Mouse (Mus musculus) spleen, adult 2 months (tissue): ENCODE measurements around the gene Gm49354. TPM values are rescaled to one million over a fixed set of nuclear protein-coding genes. Genes with fewer than 3 reads are reported as not detected.
A peak's percentile ranks its signal among the peaks of the same experiment; 100 is the strongest.

Experiments used
- DNase-seq, 2 experiments: peaks; one replicate each; pipeline versions ENCODE4 v3.0.0 to v3.0.0-alpha.2; 2012 to 2021; ENCODE audit warnings: low spot score in 2 of 2, low read depth in 1 of 2
- H3K27ac ChIP-seq: fragments of 200-500 bp; 2 replicates; pipeline ENCODE4 v1.5.1; 2012; ENCODE audit warnings: low read length, inconsistent platforms; ENCODE audit not compliant: insufficient read depth
- H3K27me3 ChIP-seq: fragments of 200-500 bp; 2 replicates; pipeline ENCODE4 v1.6.1; 2012; ENCODE audit warnings: mild to moderate bottlenecking, moderate library complexity, low read length, inconsistent platforms; ENCODE audit not compliant: control insufficient read depth, insufficient read depth
- H3K36me3 ChIP-seq: fragments of 200-500 bp; 2 replicates; pipeline ENCODE4 v1.6.1; 2012; ENCODE audit warnings: mild to moderate bottlenecking, low read length, inconsistent platforms; ENCODE audit not compliant: control insufficient read depth, insufficient read depth
- H3K4me1 ChIP-seq: fragments of 200-500 bp; 2 replicates; pipeline ENCODE4 v1.6.1; 2011; ENCODE audit warnings: inconsistent platforms; ENCODE audit not compliant: control insufficient read depth, insufficient read depth, insufficient read length
- H3K4me3 ChIP-seq: fragments of 200-500 bp; 2 replicates; pipeline ENCODE4 v1.5.1; 2011; ENCODE audit warnings: mild to moderate bottlenecking, inconsistent platforms; ENCODE audit not compliant: insufficient read depth, insufficient read length; ENCODE audit errors: extremely low read depth
- CTCF ChIP-seq: fragments of 200-500 bp; IDR thresholded peaks from 2 replicates; pipeline ENCODE4 v1.5.1; 2011; ENCODE audit warnings: mild to moderate bottlenecking, inconsistent platforms; ENCODE audit not compliant: insufficient read depth, insufficient read length, insufficient replicate concordance; ENCODE audit errors: extremely low read depth
- POLR2A ChIP-seq: fragments of 200-500 bp; IDR thresholded peaks from 2 replicates; pipeline ENCODE4 v1.6.1; 2011; ENCODE audit warnings: low read depth, low read length, inconsistent platforms
- WGBS: fragments of 180-500 bp; shearing (Covaris S2); methylation state at CpG from one replicate; pipeline ENCODE4 v1.1.7; 2018; 5-methylcytosine and 5-hydroxymethylcytosine counted together
- polyA plus RNA-seq: library from polyadenylated mRNA; depleted of rRNA; stranded (reverse); fragments of >200 nt; gene quantifications from 2 replicates; pipeline ENCODE4 v1.2.3, GENCODE M21; 2012

The Gm49354 gene
- polyA plus RNA-seq, 1 experiment: not detected

DNA sequence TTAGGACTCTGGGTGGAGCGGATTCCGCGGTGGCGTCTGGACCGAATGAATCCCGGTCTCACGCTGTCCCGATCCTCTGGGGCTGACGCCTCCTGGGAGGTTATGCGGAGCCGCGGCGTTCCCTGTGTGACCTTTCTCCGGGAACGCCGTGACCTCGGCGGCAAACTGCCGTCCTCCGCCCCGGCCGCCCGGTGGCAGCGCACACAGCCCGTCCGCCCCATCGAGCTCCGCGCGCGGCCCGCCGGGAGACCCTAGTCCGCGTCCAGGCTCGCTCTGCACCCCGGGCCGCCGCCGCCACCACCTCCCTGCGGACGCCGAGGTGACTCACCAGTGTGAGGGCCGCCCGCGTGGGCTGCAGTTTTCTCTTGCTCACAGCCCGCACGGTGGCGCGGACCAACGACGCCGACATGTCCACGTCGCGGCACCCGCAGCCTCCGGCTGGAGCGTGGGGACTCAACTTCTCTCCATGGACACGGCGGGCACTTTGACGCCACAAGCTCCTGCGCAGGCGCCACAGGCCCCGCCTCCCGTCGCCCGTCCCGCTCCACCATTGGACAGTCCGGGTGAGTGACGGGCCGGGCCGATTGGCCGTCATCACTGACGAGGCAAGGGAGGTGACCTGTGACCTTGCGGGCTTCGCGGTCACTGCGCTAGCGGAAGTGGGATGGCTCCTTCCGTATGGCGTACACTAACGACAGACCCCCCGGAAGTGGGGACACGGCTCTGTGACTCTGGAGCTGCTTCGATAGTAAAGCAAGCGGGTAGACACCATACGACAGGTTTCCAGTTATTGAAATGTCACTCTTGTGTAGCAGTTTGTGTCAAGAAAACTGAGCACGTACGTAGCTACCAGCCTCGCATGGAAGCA is 12.5 kb downstream of the Gm49354 start, which contains the start of gene Isca1:
Isca1 (minus strand) TSS at position 515 of the 868 bp plus-strand sequence.
- Histone ChIP-seq H3K4me3 (peak within 1 kb of the TSS; percentile 72), H3K36me3 (peaks cover 5% of the 10 kb centered on the region), H3K27ac (peak within 1 kb of the TSS; percentile 96), H3K27me3 (no peaks in the 10 kb centered on the region), H3K4me1 (peaks cover 6% of the 10 kb centered on the region; the same call in 1 of the 2 replicates)
- no peak for TF ChIP-seq CTCF
- peak; percentile 40 for TF ChIP-seq POLR2A
- under 1% methylated on average over 91 of the region's 91 CpGs for WGBS
- peak; percentile 95 to 98 for DNase-seq

DNA sequence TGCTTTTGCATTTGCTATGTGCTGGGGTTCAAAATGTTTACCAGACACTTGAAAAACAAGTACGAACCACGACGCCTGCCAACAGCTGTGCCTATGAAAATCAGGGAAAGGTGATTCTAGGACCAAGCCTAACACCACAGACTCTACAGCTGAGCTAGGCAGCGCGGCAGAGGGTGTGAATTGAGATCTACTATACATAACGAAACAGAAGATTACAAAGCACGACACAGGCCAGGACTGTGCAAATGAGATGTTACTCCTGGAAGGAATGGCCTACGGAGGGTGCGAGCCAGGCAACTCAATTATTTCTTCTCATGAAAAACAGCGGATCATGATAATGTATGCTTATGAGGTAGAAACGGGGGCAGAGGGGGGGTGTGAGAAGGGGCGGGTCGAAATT is 13.5 kb downstream of the Gm49354 start:
- TF ChIP-seq CTCF: no peak
- no peak for TF ChIP-seq POLR2A
- no peak for DNase-seq
- no peak overlapping the region for H3K27ac ChIP-seq
- H3K36me3 ChIP-seq: peaks cover 3% of the 10 kb centered on the region
- WGBS: 45% methylated on average over 13 of the region's 13 CpGs
- H3K27me3 ChIP-seq: no peaks in the 10 kb centered on the region
- peaks cover 6% of the 10 kb centered on the region; the same call in 1 of the 2 replicates for H3K4me1 ChIP-seq
- 0 out of 2 replicates have a peak overlapping the region, but pooled peaks have one; percentile 20 for H3K4me3 ChIP-seq

DNA sequence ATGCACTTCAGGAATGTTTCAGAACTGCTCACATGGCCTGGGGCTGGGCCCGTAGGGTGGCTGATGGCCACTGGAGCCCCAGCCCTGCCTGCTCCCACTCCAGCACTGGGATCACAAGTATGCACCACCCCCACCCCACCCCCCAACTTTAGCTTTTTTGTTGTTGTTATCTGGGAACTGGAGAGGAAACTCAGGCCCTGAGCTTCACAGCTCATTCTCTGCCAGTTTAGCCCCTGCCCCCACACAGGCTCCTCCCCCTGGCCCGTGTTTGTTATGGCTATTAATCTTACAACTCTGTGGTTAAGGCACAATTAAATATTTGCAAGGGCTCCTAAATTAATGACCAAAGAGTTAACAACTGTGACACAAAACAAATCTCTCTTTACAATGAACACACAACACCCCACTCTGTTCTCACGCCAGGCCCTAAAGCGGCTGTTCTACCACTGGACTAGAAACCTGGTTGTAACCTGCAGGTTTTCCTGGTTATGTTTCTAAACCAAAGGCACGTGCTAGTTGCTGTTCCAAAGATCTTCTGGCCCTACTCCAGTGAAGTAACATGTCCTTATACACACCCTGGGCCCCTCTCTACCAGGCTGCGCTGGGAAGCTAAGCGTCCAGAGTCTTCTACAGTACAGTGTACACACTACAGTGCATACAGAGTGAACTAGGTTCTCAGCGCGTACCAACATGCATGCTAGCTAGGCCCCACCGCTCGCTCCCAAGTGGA is 15.1 kb downstream of the Gm49354 start:
- TF ChIP-seq POLR2A: no peak
- no peak for TF ChIP-seq CTCF
- Histone ChIP-seq H3K27me3 (no peaks in the 10 kb centered on the region), H3K4me1 (peaks cover 6% of the 10 kb centered on the region; the same call in 1 of the 2 replicates), H3K36me3 (peaks cover 3% of the 10 kb centered on the region), H3K4me3 (no peak overlapping the region), H3K27ac (no peak overlapping the region)
- DNase-seq: no peak
- 80% methylated on average over 11 of the region's 11 CpGs for WGBS

DNA sequence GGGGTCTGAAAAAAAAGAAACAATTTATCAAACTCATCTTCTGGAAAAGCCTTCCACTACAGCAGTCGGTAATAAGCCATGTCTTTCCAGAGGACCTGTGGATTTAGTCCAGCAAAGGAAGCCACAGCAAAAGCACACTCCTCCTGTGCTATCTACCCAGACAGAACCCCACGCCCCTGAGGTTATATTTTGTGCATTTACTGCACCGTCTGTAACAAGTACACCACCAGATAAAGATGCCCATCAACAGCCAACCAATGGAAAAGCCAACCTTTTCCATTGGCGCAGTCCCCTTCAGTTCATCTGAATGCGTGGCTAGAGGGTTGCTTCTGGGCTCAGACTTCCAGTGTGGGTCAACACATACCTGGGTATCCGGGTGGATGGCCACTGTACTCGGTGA is 19.3 kb downstream of the Gm49354 start:
- Histone ChIP-seq H3K27me3 (no peaks in the 10 kb centered on the region), H3K36me3 (peaks cover 10% of the 10 kb centered on the region), H3K4me3 (no peak overlapping the region), H3K4me1 (no peaks in the 10 kb centered on the region), H3K27ac (no peak overlapping the region)
- WGBS: 89% methylated on average over 7 of the region's 7 CpGs
- no peak for DNase-seq
- no peak for TF ChIP-seq CTCF
- no peak for TF ChIP-seq POLR2A

DNA sequence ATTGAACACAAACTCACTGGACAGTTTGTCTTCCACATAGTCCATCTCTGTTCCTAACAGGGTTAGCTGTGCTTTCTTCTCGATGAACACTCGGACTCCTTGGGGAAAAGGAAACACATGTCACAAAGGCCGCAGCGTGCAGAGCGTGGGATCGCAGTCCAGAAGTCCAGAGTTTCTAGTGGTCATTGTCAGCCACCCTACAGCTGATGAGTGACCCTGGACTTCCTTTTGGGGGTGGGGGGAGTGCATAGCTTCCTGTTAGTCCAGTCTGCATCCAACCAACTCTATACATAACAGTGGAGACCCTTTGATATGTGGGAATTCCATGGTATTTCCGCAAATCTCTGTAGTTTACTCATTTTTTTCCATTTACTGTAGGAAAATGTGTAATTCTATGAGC is 25.1 kb downstream of the Gm49354 start:
- no peak for TF ChIP-seq CTCF
- TF ChIP-seq POLR2A: no peak
- no peak overlapping the region for H3K27ac ChIP-seq
- WGBS: 92% methylated on average over 7 of the region's 7 CpGs
- no peak overlapping the region for H3K4me3 ChIP-seq
- DNase-seq: no peak
- peaks cover 21% of the 10 kb centered on the region for H3K36me3 ChIP-seq
- H3K27me3 ChIP-seq: no peaks in the 10 kb centered on the region
- H3K4me1 ChIP-seq: no peaks in the 10 kb centered on the region

DNA sequence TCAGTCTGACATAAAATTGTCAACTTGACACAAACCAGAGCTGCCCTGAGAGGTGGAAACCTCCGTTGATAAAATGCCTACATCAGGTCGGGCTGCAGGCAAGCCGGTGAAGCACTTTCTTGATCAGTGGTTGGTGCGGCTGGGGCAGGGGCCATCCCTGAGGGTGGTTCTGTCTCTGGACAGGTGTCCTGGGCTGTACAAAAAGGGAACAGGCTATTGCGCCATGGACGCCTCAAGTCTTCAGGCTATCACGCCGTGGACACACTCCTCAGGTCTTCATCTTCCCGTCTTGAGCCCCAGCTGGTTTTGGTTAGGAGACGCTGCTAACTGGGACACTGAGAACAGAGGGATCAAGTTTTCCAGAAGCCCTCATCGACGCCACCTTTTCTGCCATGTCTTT is 31.7 kb downstream of the Gm49354 start:
- H3K4me1 ChIP-seq: no peaks in the 10 kb centered on the region
- no peak for DNase-seq
- no peak overlapping the region for H3K27ac ChIP-seq
- H3K4me3 ChIP-seq: no peak overlapping the region
- TF ChIP-seq CTCF (no peak), POLR2A (no peak)
- H3K27me3 ChIP-seq: no peaks in the 10 kb centered on the region
- WGBS: 86% methylated on average over 12 of the region's 12 CpGs
- peaks cover 6% of the 10 kb centered on the region for H3K36me3 ChIP-seq
